Mouse (Mus musculus) heart, postnatal 25 days (tissue): ENCODE data around the gene Cmah. TPM values are rescaled to one million over a fixed set of nuclear protein-coding genes. Genes with fewer than 3 reads are reported as not detected.

Source experiments
- DNase-seq: peaks from one replicate; pipeline ENCODE4 v3.0.0; 2022; ENCODE audit warnings: low spot score
- intact Hi-C: fragments of 180-260 bp; cut with DNase I; formaldehyde crosslinking; loops from one replicate; pipeline ENCODE4 v1.15.1; 2025
- total RNA-seq, 2 experiments: library from RNA; stranded (reverse); gene quantifications; 2 replicates each; pipeline ENCODE4 v1.2.3; 2021

The Cmah gene
- total RNA-seq, 2 experiments from 2014 or later = 2.9 to 4.9 TPM

DNA sequence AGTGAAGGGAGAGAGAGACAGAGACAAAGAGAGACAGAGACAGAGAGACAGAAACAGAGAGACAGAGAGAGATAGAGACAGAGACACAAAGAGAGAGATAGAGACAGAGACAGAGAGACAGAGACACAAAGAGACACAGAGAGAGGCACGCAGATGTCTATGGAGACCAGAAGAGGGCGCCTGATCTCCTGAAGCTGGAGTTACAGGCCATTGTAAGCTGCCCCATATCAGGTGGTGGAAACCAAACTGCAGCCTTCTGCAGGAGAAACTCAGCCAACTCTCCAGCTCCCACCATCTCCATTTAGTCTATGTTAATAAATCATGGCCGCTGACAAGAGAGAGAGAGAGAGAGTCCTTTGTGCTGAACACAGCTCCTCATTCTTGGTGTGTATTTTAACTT lies 172.3 kb downstream of the Cmah start:
- intact Hi-C loops = loop anchor here (5.0 kb wide), 1 partner anchor 188 kb away; no protein-coding TSS in a partner anchor
- no peak for DNase-seq

DNA sequence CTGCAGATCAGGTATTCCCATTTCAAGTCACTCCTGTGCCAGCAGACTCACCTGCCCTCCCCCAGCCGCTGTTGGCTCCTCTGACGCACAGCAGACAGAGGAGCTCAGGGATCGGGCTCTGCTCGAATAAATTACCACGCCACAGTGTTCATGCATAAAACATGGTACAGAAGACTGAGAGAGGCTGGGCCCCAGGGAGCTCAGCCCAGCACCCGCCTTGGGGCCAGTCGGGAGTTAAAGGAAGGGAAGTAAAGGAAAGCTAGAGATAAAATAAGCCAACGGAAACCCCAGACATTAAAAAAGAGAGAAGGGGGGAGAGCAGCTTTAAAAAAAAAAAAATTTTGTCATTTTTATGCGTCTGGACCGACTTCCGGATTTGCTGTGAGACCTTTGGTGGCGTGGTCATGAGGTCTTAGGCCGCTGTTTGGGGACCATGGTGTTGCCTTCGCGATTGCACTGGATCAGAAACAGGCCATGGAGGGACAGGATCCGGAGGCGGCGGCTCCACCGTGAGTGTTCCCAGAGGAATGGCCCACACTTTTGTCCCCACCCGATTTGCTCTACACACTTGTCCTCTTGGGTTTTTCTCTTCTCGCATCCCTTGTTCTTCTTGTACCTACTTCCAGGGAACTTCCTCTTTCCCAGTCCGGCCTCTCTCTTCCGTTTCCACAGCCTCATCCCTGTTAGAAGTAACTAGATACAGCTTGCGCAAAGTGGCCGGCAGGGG lies 174.1 kb downstream of the Cmah start:
- no peak for DNase-seq
- intact Hi-C loops = no loop called here

- intact Hi-C loops = no loop called here
- no peak for DNase-seq
Observed at GRCm38 (mm10) chr13:24501919-24502318, 174.7 kb downstream of the Cmah start.

DNA sequence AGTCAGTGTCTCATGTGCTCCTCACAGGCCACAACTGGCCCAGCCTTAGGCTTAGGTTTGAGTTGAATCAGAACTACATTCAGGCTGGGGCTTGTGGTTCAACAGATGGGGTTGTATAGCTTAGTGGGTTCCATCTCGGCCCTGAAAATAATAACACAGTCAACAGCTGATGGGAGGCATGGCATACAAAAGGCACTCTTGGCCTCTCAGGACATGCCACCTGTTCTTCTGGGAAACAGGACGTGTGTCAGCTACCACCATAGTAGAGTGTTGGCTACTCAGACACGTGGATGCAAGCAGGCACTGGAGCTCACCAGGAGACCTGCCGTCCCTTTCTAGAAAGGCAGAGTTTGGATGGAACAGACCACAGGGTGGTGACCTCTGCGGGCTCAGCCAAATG lies 178.6 kb downstream of the Cmah start:
- intact Hi-C loops = no loop called here
- no peak for DNase-seq

DNA sequence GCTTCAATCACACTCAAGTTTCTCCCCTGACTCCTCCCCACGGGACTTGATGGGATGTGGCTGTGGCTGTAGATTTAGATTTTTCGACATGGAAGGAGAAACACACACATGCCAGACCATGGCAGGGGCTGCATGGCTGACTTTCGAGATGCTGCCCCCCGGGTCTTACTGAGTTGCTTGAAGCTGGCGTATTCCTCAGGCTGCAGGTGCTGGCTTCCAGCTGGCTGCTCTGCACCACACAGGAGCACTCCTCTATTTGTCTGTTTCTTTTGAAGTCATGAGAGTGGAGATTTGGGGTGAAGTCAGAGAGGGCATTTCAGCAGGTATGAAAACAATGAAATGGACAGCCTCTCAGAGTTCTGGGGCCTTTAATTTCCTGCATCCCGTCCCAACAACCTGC lies 180.0 kb downstream of the Cmah start:
- DNase-seq = no peak
- intact Hi-C loops = no loop called here

DNA sequence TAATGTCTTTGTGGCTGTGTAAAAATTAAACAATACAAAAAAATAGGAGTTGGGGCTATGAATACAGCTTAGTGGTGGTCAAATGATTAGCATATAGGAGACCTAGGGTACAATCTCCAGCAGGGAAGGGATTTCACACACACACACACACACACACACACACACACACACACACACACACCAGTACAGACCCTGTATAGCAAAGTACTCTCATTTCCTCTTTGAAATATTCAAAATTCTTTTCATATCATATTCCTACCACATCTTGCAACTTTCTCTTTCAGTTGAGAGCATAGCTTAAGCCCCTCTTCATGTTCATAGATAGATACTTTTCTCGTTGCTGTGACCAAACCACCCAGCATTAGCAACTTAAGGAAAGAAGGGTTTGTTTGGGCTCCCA lies 181.7 kb downstream of the Cmah start:
- no peak for DNase-seq
- intact Hi-C loops = no loop called here

- no peak for DNase-seq
- intact Hi-C loops = no loop called here
Observed at GRCm38 (mm10) chr13:24511367-24511766, 184.2 kb downstream of the Cmah start.

DNA sequence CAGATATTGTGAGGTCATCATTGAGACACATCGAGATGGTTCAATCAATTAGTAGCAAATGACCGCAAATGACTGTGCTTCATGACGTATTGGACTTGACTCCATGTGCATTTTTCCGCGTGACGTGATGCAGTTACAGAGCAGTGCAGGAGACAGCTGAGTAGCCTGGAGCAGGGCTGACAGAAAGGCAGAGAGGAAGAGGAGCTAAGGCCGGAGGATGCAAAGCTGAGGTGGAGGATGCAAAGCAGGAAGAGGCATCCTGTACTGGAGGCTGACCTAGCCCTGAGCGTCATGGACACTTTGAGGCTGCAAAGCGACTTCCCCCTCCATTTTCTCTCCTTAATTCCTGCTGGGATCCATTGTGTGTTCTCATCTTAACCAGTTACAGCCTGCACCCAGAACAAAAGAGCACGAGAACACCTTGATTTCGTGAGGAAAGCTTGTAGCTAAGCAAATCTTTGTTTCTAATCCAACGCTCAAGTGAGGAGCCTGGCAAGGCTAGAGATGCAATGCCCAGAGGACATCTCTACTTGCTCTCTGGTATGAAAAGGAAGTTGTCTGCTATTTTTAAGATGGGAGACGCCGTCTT lies 184.8 kb downstream of the Cmah start:
- intact Hi-C loops = no loop called here
- DNase-seq = no peak

DNA sequence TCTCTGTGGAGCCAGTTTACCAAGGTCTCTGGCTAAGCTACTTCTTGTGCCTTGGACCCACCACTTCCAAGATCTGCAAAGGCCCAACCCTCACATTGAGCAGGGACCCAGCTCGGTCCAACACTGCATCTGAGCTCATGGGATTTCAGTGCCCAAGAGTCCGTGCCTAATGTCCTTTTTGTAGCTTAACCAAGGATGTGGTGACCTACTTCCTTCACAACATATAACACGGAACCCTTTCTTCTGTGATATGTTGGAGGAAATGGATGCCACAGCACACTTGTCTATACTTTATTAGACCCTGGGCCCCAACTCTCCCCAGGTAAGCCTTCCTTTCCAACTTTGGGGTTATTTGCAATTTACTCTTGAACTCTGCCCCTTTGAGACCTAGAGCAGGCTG lies 186.5 kb downstream of the Cmah start:
- intact Hi-C loops = no loop called here
- no peak for DNase-seq

GRCm38 (mm10) chr13:24515101-24515675 lies 188.0 kb downstream of the Cmah start:
- intact Hi-C loops = loop anchor here (5.0 kb wide), 1 partner anchor 102 kb away; no protein-coding TSS in a partner anchor
- DNase-seq = no peak

DNA sequence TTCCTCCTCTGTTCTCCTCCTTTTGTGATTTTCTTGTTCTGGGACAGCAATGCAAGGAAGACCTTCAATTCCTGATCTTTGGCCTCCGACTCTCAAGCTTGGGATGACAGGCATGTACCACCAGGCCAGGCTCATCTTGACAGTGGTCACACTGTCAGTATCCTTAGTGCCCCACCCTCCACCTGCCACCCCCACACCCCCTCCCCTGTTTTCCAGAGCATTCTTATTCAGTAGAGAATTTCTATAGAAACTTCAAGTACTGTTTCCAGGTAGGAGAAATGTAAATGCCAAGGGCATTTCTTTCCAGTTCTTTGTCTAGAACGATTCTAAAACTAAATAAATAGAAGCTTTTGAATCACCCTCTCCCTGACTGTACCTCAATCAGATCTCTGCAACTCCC lies 190.6 kb downstream of the Cmah start:
- DNase-seq = no peak
- intact Hi-C loops = loop anchor here (5.0 kb wide), 1 partner anchor 100 kb away; no protein-coding TSS in a partner anchor

DNA sequence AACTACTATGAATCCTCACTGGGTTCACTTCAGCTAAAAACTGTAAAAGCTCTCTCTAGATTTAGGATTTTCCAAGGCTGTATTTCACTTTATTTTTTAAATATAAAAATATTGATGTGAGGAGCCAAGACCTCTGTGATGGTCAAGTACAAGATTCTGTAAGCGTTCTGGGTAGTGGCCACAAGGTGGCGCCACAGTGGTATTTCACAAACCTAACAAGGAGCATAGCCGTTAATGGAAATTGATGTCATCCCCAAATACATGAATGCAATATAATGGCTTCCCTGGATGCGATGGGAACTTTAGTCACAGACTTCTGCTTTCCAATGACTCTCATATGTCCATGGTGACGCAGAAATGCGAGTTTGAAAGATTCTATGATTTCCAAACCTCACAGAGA lies 191.7 kb downstream of the Cmah start:
- intact Hi-C loops = loop anchor here (1.0 to 5.0 kb wide), 2 partner anchors 98 to 168 kb away; no protein-coding TSS in a partner anchor
- DNase-seq = no peak

- intact Hi-C loops = loop anchor here (1.0 to 5.0 kb wide), 2 partner anchors 97 to 167 kb away; no protein-coding TSS in a partner anchor
- DNase-seq = no peak
Observed at GRCm38 (mm10) chr13:24519976-24520647, 192.9 kb downstream of the Cmah start.

GRCm38 (mm10) chr13:24520796-24521195 lies 193.6 kb downstream of the Cmah start:
- intact Hi-C loops = no loop called here
- DNase-seq = no peak

GRCm38 (mm10) chr13:24521446-24522342 lies 194.5 kb downstream of the Cmah start:
- intact Hi-C loops = no loop called here
- DNase-seq = no peak

DNA sequence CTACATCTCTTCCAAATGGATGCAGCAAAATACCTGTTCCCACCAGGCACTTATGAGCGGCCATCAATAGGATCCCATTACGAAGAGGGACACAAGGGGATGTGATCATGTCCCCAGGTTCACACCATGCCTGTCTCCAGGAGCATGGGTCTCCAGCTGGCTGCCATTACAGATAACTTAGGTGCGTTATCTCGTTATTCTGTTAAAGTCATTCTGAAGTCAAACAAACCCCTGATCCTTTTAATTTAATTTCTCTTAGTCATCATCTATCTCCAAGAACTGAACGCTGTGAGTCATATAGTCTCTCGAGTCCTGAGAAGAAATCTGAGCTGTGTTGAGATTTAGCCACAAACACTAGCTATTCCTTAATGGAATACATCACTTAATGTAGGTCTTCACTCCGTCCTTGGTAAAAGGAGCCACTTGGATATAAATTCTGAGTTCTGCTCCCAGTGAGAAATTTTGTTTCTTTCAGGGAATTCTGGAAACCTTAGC lies 195.2 kb downstream of the Cmah start:
- intact Hi-C loops = no loop called here
- DNase-seq = no peak

DNA sequence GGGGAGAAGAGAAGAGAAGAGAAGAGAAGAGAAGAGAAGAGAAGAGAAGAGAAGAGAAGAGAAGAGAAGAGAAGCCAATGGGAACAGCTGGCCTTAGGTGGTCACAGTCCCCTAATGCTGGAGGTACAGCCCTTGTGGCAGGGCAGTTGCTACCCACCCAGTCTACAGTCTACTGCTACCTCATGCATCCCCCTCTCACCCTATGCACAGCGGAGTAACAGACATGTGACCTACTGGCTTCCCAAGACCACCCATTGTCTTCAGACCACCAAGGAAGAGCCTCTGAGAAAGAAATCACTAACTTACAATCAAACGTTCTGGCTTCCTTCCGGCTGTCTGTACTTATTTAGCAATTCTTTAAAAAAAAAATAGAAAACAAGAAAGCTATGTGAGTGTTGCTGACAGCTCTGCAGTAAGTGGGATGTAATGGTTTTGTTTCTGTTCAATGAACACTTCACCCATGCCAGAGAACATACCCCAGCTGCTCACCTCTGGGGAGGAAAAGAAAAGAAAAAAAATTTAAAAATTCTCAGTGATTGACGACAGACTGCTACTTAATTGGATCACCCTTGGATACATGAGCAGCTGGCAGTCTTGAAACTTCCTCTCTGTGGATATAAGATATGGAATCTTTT lies 196.5 kb downstream of the Cmah start:
- intact Hi-C loops = no loop called here
- DNase-seq = no peak

DNA sequence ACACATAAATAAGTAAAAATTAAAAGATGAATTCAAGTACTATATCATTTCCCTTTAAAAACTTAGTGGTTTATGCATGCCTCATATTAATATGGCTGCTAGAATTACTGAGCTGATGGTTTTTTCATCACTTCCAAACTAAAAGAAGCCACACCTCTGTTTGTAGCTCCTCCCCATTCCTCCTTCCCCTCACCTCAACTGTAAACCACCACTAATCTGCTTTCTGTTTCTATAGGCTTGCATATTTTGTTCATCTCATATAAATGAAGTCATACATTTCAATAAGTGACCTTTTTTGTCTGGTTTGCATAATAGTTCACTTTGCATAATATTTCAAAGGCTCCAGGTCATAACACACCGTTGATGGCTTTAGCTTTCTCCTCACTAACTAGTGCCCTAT lies 197.3 kb downstream of the Cmah start:
- intact Hi-C loops = no loop called here
- no peak for DNase-seq

DNA sequence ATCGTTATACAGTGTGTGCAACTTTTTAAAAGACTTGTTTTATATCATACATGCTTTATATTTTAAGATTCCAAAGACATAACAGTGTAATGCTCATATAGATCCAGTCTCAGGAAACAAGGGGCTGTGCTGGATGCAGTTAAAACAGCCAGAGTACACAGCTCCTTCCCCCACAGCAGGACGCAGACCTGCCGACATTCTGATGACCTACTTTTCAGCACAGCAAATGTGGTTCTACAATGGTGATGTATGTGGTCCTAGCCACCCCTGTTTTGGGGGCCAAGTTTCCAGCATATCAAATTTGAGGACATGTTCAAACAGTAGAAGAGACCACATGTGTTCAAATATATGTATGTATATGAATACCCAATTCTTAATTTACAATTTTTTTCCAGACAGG lies 198.3 kb downstream of the Cmah start:
- intact Hi-C loops = no loop called here
- DNase-seq = no peak
